Mouse (Mus musculus) spleen, embryonic (tissue): Measurements from ENCODE around the gene Galnt17.

ENCODE experiments used
- CTCF ChIA-PET: fragments of 350-600 bp; sonication (Branson Sonifier 250); formaldehyde crosslinking; loops from one replicate; lab custom pipeline; 2022; lab: Charles Lee

Gene Galnt17

DNA sequence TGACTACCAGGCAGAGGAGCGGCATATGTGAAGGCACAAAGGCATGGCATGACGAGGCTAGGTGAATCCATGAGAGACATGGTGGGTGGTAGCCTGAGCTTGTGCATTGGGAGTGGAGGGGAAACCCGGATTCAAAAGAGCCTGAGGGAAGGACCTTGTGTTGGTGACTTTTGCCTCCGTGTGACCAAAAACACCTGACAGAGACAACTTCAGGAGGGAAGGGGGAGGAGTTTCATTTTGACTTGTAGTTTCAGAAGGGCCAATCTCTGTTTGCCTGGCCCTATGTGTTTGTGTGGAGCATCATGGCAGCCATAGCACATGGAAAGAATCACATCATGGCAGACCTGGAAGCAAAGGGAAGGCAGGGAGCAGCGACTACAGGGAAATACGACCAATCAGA is 459.7 kb downstream of the Galnt17 start:
- CTCF ChIA-PET: no interaction called here

DNA sequence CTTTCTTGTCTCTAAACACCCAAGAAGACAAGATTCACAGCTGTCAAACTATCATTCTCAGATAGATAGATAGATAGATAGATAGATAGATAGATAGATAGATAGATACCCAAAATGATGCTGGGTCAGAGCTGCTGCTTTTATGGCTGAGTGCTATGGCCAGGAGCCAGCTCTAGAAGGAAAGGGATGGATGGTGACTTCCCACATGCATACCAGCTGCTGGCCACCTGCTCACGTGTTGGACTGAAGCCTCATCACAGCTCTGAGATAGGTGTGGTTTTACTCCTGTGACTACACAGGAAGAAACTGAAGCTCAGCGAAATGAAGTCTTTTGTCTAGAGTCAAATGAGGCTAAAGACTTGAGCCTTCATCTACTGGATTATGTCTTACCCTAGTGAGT is 482.5 kb downstream of the Galnt17 start:
- CTCF ChIA-PET: no interaction called here
